Mouse (Mus musculus) heart, embryonic 12.5 days (tissue): Measurements from ENCODE around the gene Unc5c. TPM values are rescaled to one million over a fixed set of nuclear protein-coding genes. Genes with fewer than 3 reads are reported as not detected.

Experiments used
- ATAC-seq: fragments of 200-750 bp; cut with Nextera tagmentation; 2 replicates; pipeline ENCODE4 v1.8.0; 2017; ENCODE audit warnings: moderate TSS enrichment, moderate library complexity; ENCODE audit not compliant: insufficient number of reproducible peaks, low FRiP score
- H3K27ac ChIP-seq: fragments of 300-500 bp; sonication (generic); 2 replicates; pipeline ENCODE4 v1.5.1; 2016; ENCODE audit warnings: mild to moderate bottlenecking, moderate library complexity; ENCODE audit not compliant: poor library complexity, severe bottlenecking
- H3K27me3 ChIP-seq: fragments of 300-500 bp; sonication (generic); replicated peaks from 2 replicates; pipeline ENCODE4 v1.6.1; 2016; ENCODE audit warnings: mild to moderate bottlenecking, moderate library complexity
- H3K36me3 ChIP-seq: fragments of 300-500 bp; sonication (generic); 2 replicates; pipeline ENCODE4 v1.6.1; 2016; ENCODE audit warnings: mild to moderate bottlenecking, moderate library complexity
- H3K4me1 ChIP-seq: fragments of 300-500 bp; sonication (generic); replicated peaks from 2 replicates; pipeline ENCODE4 v1.6.1; 2016; ENCODE audit warnings: mild to moderate bottlenecking
- H3K4me2 ChIP-seq: fragments of 300-500 bp; sonication (generic); 2 replicates; pipeline ENCODE4 v1.6.1; 2016; ENCODE audit warnings: mild to moderate bottlenecking, moderate library complexity
- H3K4me3 ChIP-seq: fragments of 300-500 bp; sonication (generic); 2 replicates; pipeline ENCODE4 v1.5.1; 2016; ENCODE audit warnings: mild to moderate bottlenecking
- H3K9ac ChIP-seq: fragments of 300-500 bp; sonication (generic); 2 replicates; pipeline ENCODE4 v1.6.1; 2016; ENCODE audit warnings: mild to moderate bottlenecking, moderate library complexity
- H3K9me3 ChIP-seq: fragments of 300-500 bp; sonication (generic); replicated peaks from 2 replicates; pipeline ENCODE4 v1.6.1; 2016; ENCODE audit warnings: mild to moderate bottlenecking, moderate library complexity
- WGBS: fragments of 180-500 bp; shearing (Covaris S2); methylation state at CpG from one replicate; pipeline ENCODE4 v1.1.7; 2016; 5-methylcytosine and 5-hydroxymethylcytosine counted together
- polyA plus RNA-seq: library from polyadenylated mRNA; unstranded; fragments of >200 nt; fragmentation: Nextera tagmentation; extraction: Ambion mirVana; gene quantifications from 2 replicates; pipeline ENCODE4 v1.2.1, GENCODE M21; 2016

Unc5c gene
- polyA plus RNA-seq, 1 experiment from 2014 or later, result 5.6 TPM

GRCm38 (mm10) chr3:141818615-141819312 is 353.7 kb downstream of the Unc5c start:
- Histone ChIP-seq H3K9me3 (no peaks in the 10 kb centered on the region), H3K36me3 (no peaks in the 10 kb centered on the region), H3K27ac (no peak overlapping the region), H3K9ac (no peak overlapping the region), H3K4me1 (no peaks in the 10 kb centered on the region), H3K4me3 (no peak overlapping the region), H3K27me3 (no peaks in the 10 kb centered on the region), H3K4me2 (no peak overlapping the region)
- no peak for ATAC-seq
- WGBS, result 38% methylated on average over 3 of the region's 3 CpGs

GRCm38 (mm10) chr3:141819331-141819941 is 354.4 kb downstream of the Unc5c start:
- Histone ChIP-seq H3K4me2 (peak overlapping the region; percentile 27), H3K36me3 (no peaks in the 10 kb centered on the region), H3K4me3 (no peak overlapping the region), H3K27ac (no peak overlapping the region), H3K9me3 (no peaks in the 10 kb centered on the region), H3K4me1 (no peaks in the 10 kb centered on the region), H3K9ac (no peak overlapping the region), H3K27me3 (no peaks in the 10 kb centered on the region)
- ATAC-seq, result no peak
- WGBS, result 28% methylated on average over 13 of the region's 13 CpGs

- H3K27ac ChIP-seq, result no peak overlapping the region
- H3K4me1 ChIP-seq, result no peaks in the 10 kb centered on the region
- no peak overlapping the region for H3K4me2 ChIP-seq
- 81% methylated on average over 5 of the region's 5 CpGs for WGBS
- H3K4me3 ChIP-seq, result no peak overlapping the region
- ATAC-seq, result no peak
- H3K27me3 ChIP-seq, result no peaks in the 10 kb centered on the region
- no peaks in the 10 kb centered on the region for H3K36me3 ChIP-seq
- no peaks in the 10 kb centered on the region for H3K9me3 ChIP-seq
- H3K9ac ChIP-seq, result no peak overlapping the region
Observed at GRCm38 (mm10) chr3:141828301-141828700, 363.3 kb downstream of the Unc5c start.

GRCm38 (mm10) chr3:141831135-141831534 is 366.1 kb downstream of the Unc5c start:
- Histone ChIP-seq H3K36me3 (no peaks in the 10 kb centered on the region), H3K27ac (no peak overlapping the region), H3K27me3 (no peaks in the 10 kb centered on the region), H3K4me3 (no peak overlapping the region), H3K9ac (no peak overlapping the region), H3K9me3 (no peaks in the 10 kb centered on the region), H3K4me1 (no peaks in the 10 kb centered on the region), H3K4me2 (no peak overlapping the region)
- ATAC-seq, result no peak
- 16% methylated on average over 3 of the region's 3 CpGs for WGBS

GRCm38 (mm10) chr3:141838864-141839263 is 373.8 kb downstream of the Unc5c start:
- Histone ChIP-seq H3K4me2 (no peak overlapping the region), H3K9ac (no peak overlapping the region), H3K27ac (no peak overlapping the region), H3K36me3 (no peaks in the 10 kb centered on the region), H3K4me3 (no peak overlapping the region), H3K4me1 (no peaks in the 10 kb centered on the region), H3K9me3 (no peaks in the 10 kb centered on the region), H3K27me3 (no peaks in the 10 kb centered on the region)
- 34% methylated on average over 7 of the region's 7 CpGs for WGBS
- no peak for ATAC-seq

GRCm38 (mm10) chr3:141849206-141849605 is 384.2 kb downstream of the Unc5c start:
- 68% methylated on average over 1 of the region's 1 CpGs for WGBS
- Histone ChIP-seq H3K9me3 (no peaks in the 10 kb centered on the region), H3K9ac (no peak overlapping the region), H3K27me3 (no peaks in the 10 kb centered on the region), H3K4me2 (no peak overlapping the region), H3K36me3 (no peaks in the 10 kb centered on the region), H3K27ac (no peak overlapping the region), H3K4me3 (no peak overlapping the region), H3K4me1 (peaks cover 6% of the 10 kb centered on the region; the same call in 1 of the 2 replicates)
- no peak for ATAC-seq

GRCm38 (mm10) chr3:141850141-141850540 is 385.1 kb downstream of the Unc5c start:
- no peak overlapping the region for H3K9ac ChIP-seq
- no peaks in the 10 kb centered on the region for H3K9me3 ChIP-seq
- H3K4me2 ChIP-seq, result no peak overlapping the region
- ATAC-seq, result no peak
- H3K4me3 ChIP-seq, result no peak overlapping the region
- H3K27ac ChIP-seq, result no peak overlapping the region
- WGBS, result 69% methylated on average over 7 of the region's 7 CpGs
- no peaks in the 10 kb centered on the region for H3K27me3 ChIP-seq
- H3K4me1 ChIP-seq, result peaks cover 6% of the 10 kb centered on the region; the same call in 1 of the 2 replicates
- no peaks in the 10 kb centered on the region for H3K36me3 ChIP-seq

- WGBS, result 86% methylated on average over 4 of the region's 4 CpGs
- H3K4me1 ChIP-seq, result peaks cover 4% of the 10 kb centered on the region; the same call in 1 of the 2 replicates
- no peaks in the 10 kb centered on the region for H3K36me3 ChIP-seq
Observed at GRCm38 (mm10) chr3:141854339-141854738, 389.3 kb downstream of the Unc5c start.

GRCm38 (mm10) chr3:141857123-141857522 is 392.1 kb downstream of the Unc5c start:
- Histone ChIP-seq H3K9me3 (no peaks in the 10 kb centered on the region), H3K27me3 (no peaks in the 10 kb centered on the region), H3K36me3 (no peaks in the 10 kb centered on the region), H3K27ac (no peak overlapping the region), H3K9ac (no peak overlapping the region), H3K4me2 (no peak overlapping the region), H3K4me1 (peaks cover 4% of the 10 kb centered on the region; the same call in 1 of the 2 replicates), H3K4me3 (no peak overlapping the region)
- 83% methylated on average over 8 of the region's 8 CpGs for WGBS
- no peak for ATAC-seq

More at GRCm38 (mm10) chr3:141854339-141854738, 389.3 kb downstream of the Unc5c start:
- no peak overlapping the region for H3K4me3 ChIP-seq
- no peak overlapping the region for H3K27ac ChIP-seq
- no peak overlapping the region for H3K9ac ChIP-seq
- H3K4me2 ChIP-seq, result no peak overlapping the region
- no peaks in the 10 kb centered on the region for H3K9me3 ChIP-seq
- no peak for ATAC-seq
- H3K27me3 ChIP-seq, result no peaks in the 10 kb centered on the region

GRCm38 (mm10) chr3:141862816-141863461 is 397.9 kb downstream of the Unc5c start:
- H3K9me3 ChIP-seq, result no peaks in the 10 kb centered on the region
- no peaks in the 10 kb centered on the region for H3K4me1 ChIP-seq
- H3K4me2 ChIP-seq, result peak overlapping the region; percentile 23
- H3K27ac ChIP-seq, result no peak overlapping the region
- no peak overlapping the region for H3K9ac ChIP-seq
- H3K27me3 ChIP-seq, result no peaks in the 10 kb centered on the region
- peak; percentile 72; the same call in 1 of the 2 replicates for ATAC-seq
- 19% methylated on average over 13 of the region's 13 CpGs for WGBS
- H3K36me3 ChIP-seq, result no peaks in the 10 kb centered on the region
- H3K4me3 ChIP-seq, result no peak overlapping the region

- Histone ChIP-seq H3K27ac (no peak overlapping the region), H3K36me3 (no peaks in the 10 kb centered on the region), H3K4me2 (no peak overlapping the region), H3K4me3 (no peak overlapping the region), H3K4me1 (no peaks in the 10 kb centered on the region), H3K9me3 (no peaks in the 10 kb centered on the region), H3K27me3 (no peaks in the 10 kb centered on the region), H3K9ac (no peak overlapping the region)
- WGBS, result 64% methylated on average over 3 of the region's 3 CpGs
- no peak for ATAC-seq
Observed at GRCm38 (mm10) chr3:141871805-141872204, 406.8 kb downstream of the Unc5c start.
